Mouse (Mus musculus) E14TG2a.4 (cell line): Measurements from ENCODE around the gene Cdk2ap2.

Experiments used
- CTCF ChIP-seq: conservative IDR thresholded peaks from 2 replicates; pipeline ENCODE4 v1.5.1; 2014; ENCODE audit warnings: low read length
- NANOG ChIP-seq: IDR thresholded peaks from 2 replicates; pipeline ENCODE4 v1.6.1; 2014; ENCODE audit warnings: borderline replicate concordance, low read length, mixed read lengths
- POU5F1 ChIP-seq: IDR thresholded peaks from 2 replicates; pipeline ENCODE4 v1.6.1; 2014; ENCODE audit warnings: low read length, borderline replicate concordance

DNA sequence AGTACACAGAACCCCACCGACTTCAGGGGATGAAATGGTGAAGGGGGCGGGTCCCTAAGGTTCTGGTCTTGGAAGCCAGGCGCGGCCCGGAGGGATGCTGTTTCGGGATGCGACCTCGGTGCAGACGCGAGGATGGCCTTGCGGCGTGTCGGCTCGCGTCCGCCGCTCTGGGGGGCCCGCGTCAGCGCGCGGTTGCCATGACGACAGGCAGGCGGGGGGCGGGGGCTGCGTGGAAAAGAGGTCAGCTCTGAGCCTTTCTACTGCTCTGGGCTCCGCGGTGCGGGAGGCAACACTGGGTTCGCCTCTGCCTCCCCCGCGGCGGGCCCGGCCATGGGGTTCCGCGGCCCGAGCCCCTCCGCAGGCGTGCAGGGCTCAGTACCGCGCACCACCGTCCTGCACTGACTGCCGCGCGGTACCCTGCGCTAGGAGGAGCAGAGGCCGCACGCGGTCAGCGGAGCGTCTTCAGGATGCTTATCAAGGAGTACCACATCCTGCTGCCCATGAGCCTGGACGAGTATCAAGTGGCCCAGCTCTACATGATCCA is 3.8 kb downstream of the Cdk2ap2 start:
- TF ChIP-seq CTCF (no peak), POU5F1 (no peak), NANOG (no peak)
